Mouse (Mus musculus): Measurements from ENCODE around the gene Pex5l. TPM values are rescaled to one million over a fixed set of nuclear protein-coding genes. Genes with fewer than 3 reads are reported as not detected.

Pex5l gene
- polyA plus RNA-seq, 1 experiment: not detected

GRCm38 (mm10) chr3:33098550-33099295, 44.3 kb downstream of the Pex5l start:
- Histone ChIP-seq H3K4me3 (ENCODE audit: insufficient read depth, low read depth, low read length) (no peak overlapping the region), H3K27ac (ENCODE audit: insufficient read depth, low read depth, low read length) (no peak overlapping the region), H3K4me1 (ENCODE audit: control insufficient read depth, insufficient read depth, low read length) (peaks cover 3% of the 10 kb centered on the region; the same call in 1 of the 2 replicates)
- TF ChIP-seq CTCF (IDR thresholded peaks at IDR 0.05; ENCODE audit: insufficient read depth, low read depth, low read length) (no peak), POLR2A (IDR thresholded peaks at IDR 0.05; ENCODE audit: insufficient read depth, low read depth, low read length) (no peak)
- 72% methylated on average over 9 of the region's 9 CpGs for WGBS

DNA sequence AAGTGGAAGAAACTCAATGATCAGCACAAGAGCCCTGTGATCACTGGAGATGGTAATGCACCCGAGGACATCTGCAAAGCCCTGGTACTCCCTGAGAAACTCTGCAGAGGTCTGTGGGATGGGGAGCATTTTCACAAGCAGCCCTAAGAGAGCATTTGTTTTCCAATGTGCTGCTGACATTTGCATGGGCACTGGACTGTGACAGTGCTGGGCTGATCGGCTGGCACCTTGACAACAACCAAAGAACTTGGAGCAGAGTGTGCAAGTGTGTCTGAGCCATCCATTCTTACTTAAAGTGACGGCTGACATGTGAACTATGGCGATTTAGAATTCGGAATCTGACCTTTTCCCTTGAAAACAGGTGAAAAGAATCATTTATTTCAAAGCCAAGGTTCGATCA, 49.4 kb downstream of the Pex5l start:
- H3K27ac ChIP-seq (ENCODE audit: insufficient read depth, low read depth, low read length): no peak overlapping the region
- WGBS: 59% methylated on average over 6 of the region's 6 CpGs
- H3K4me3 ChIP-seq (ENCODE audit: insufficient read depth, low read depth, low read length): no peak overlapping the region
- H3K4me1 ChIP-seq (ENCODE audit: control insufficient read depth, insufficient read depth, low read length): peaks cover 4% of the 10 kb centered on the region; the same call in 1 of the 2 replicates
- TF ChIP-seq CTCF (IDR thresholded peaks at IDR 0.05; ENCODE audit: insufficient read depth, low read depth, low read length): no peak
- no peak for TF ChIP-seq POLR2A (IDR thresholded peaks at IDR 0.05; ENCODE audit: insufficient read depth, low read depth, low read length)

DNA sequence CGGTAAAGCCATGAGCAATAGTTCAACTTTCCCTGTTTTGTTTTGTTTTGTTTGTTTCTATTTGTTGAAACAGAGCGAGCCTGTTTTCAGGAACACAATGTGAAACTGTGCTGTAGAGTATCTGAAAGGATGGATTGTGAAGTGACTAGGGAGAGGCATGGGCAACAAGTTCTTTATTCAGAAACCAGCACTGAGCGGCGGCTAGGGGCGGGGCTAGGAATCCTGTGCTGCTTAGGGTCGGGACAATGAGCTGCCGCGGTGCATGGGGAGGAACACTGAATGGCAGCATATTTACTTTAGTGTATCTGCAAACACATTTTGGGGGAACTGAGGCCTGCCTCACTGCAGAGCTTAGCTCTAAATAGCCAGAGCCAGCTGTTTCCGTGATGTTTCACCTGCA, 53.0 kb downstream of the Pex5l start:
- Histone ChIP-seq H3K4me3 (ENCODE audit: insufficient read depth, low read depth, low read length) (no peak overlapping the region), H3K27ac (ENCODE audit: insufficient read depth, low read depth, low read length) (peak overlapping the region; percentile 66; the same call in 1 of the 2 replicates), H3K4me1 (ENCODE audit: control insufficient read depth, insufficient read depth, low read length) (peaks cover 5% of the 10 kb centered on the region; the same call in 1 of the 2 replicates)
- TF ChIP-seq POLR2A (IDR thresholded peaks at IDR 0.05; ENCODE audit: insufficient read depth, low read depth, low read length) (no peak), CTCF (IDR thresholded peaks at IDR 0.05; ENCODE audit: insufficient read depth, low read depth, low read length) (no peak)
- 33% methylated on average over 9 of the region's 9 CpGs for WGBS

DNA sequence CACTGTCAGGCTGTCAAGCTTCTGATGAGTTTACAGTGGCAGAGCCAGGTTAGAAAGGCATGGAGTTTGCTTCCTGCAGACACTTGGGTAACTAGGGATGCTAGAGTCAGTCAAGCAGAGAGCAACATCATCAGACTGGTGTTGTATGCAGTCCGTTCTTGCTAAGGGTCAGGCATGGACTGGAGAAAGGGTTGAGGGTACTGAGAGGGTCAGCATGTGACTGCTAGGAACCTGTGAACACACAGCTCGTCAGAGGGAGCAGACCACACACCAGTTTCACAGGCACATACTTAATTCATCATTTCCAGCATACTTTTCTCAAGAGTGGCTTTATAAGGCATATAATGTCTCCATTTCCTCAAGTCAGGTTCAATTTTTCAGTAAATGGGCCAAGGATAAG, 53.6 kb downstream of the Pex5l start:
- TF ChIP-seq CTCF (IDR thresholded peaks at IDR 0.05; ENCODE audit: insufficient read depth, low read depth, low read length) (no peak), POLR2A (IDR thresholded peaks at IDR 0.05; ENCODE audit: insufficient read depth, low read depth, low read length) (no peak)
- H3K27ac ChIP-seq (ENCODE audit: insufficient read depth, low read depth, low read length): peak overlapping the region; percentile 4; the same call in 1 of the 2 replicates
- peaks cover 5% of the 10 kb centered on the region; the same call in 1 of the 2 replicates for H3K4me1 ChIP-seq (ENCODE audit: control insufficient read depth, insufficient read depth, low read length)
- WGBS: 51% methylated on average over 2 of the region's 2 CpGs
- H3K4me3 ChIP-seq (ENCODE audit: insufficient read depth, low read depth, low read length): no peak overlapping the region

DNA sequence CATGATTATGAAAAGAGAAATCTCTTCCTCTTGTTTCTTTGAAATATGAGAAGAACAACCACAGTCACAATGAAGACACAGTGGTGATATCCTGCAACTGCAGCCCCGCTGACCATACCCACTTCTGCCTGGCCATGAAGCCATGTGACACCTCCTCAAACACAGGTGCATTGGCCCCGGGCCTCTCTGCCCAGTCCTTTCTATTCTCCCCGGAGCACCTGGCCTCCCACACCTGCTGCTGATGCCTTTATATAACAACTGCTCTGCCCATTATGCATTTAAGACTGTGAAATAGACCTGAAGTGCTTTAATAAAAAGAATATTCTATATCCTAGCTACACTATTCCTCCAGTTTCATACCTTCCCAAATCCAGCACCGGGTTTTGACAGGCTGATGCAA, 54.8 kb downstream of the Pex5l start:
- H3K4me3 ChIP-seq (ENCODE audit: insufficient read depth, low read depth, low read length): no peak overlapping the region
- H3K4me1 ChIP-seq (ENCODE audit: control insufficient read depth, insufficient read depth, low read length): peaks cover 5% of the 10 kb centered on the region; the same call in 1 of the 2 replicates
- TF ChIP-seq CTCF (IDR thresholded peaks at IDR 0.05; ENCODE audit: insufficient read depth, low read depth, low read length): no peak
- no peak for TF ChIP-seq POLR2A (IDR thresholded peaks at IDR 0.05; ENCODE audit: insufficient read depth, low read depth, low read length)
- H3K27ac ChIP-seq (ENCODE audit: insufficient read depth, low read depth, low read length): no peak overlapping the region
- 85% methylated on average over 4 of the region's 4 CpGs for WGBS

- TF ChIP-seq POLR2A (IDR thresholded peaks at IDR 0.05; ENCODE audit: insufficient read depth, low read depth, low read length): no peak
- no peak for TF ChIP-seq CTCF (IDR thresholded peaks at IDR 0.05; ENCODE audit: insufficient read depth, low read depth, low read length)
- Histone ChIP-seq H3K4me3 (ENCODE audit: insufficient read depth, low read depth, low read length) (no peak overlapping the region), H3K4me1 (ENCODE audit: control insufficient read depth, insufficient read depth, low read length) (peaks cover 9% of the 10 kb centered on the region), H3K27ac (ENCODE audit: insufficient read depth, low read depth, low read length) (peak overlapping the region; percentile 44; the same call in 1 of the 2 replicates)
- WGBS: 43% methylated on average over 8 of the region's 8 CpGs
These were observed 60.2 kb downstream of the Pex5l start for GRCm38 (mm10) chr3:33082806-33083338.

GRCm38 (mm10) chr3:33081793-33082192, 61.3 kb downstream of the Pex5l start:
- Histone ChIP-seq H3K4me1 (ENCODE audit: control insufficient read depth, insufficient read depth, low read length) (peaks cover 10% of the 10 kb centered on the region), H3K4me3 (ENCODE audit: insufficient read depth, low read depth, low read length) (no peak overlapping the region), H3K27ac (ENCODE audit: insufficient read depth, low read depth, low read length) (no peak overlapping the region)
- 89% methylated on average over 4 of the region's 4 CpGs for WGBS
- TF ChIP-seq POLR2A (IDR thresholded peaks at IDR 0.05; ENCODE audit: insufficient read depth, low read depth, low read length) (no peak), CTCF (IDR thresholded peaks at IDR 0.05; ENCODE audit: insufficient read depth, low read depth, low read length) (no peak)

DNA sequence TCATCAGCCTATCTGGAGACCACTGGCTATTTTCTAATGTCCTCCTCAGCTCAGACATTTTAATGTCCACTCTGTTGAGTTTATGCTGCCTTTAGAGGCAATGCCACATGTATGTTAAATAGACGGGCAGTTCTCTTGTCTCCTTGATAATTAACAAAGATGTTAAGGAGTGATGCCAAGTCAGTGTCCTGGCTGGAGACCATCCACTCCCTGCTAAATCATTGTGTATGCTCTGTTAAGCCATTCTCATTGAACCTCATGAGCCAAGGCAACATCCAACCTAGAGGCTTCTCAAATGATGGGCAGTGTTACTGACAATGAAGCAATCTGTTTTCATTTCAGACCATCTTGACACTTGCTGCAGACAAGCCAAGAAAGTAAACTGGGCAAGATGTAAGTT, 63.4 kb downstream of the Pex5l start:
- Histone ChIP-seq H3K4me3 (ENCODE audit: insufficient read depth, low read depth, low read length) (no peak overlapping the region), H3K4me1 (ENCODE audit: control insufficient read depth, insufficient read depth, low read length) (peaks cover 10% of the 10 kb centered on the region), H3K27ac (ENCODE audit: insufficient read depth, low read depth, low read length) (no peak overlapping the region)
- 89% methylated on average over 1 of the region's 1 CpGs for WGBS
- TF ChIP-seq CTCF (IDR thresholded peaks at IDR 0.05; ENCODE audit: insufficient read depth, low read depth, low read length): no peak

- H3K27ac ChIP-seq (ENCODE audit: insufficient read depth, low read depth, low read length): no peak overlapping the region
- H3K4me1 ChIP-seq (ENCODE audit: control insufficient read depth, insufficient read depth, low read length): peaks cover 10% of the 10 kb centered on the region
- H3K4me3 ChIP-seq (ENCODE audit: insufficient read depth, low read depth, low read length): no peak overlapping the region
- TF ChIP-seq POLR2A (IDR thresholded peaks at IDR 0.05; ENCODE audit: insufficient read depth, low read depth, low read length) (no peak), CTCF (IDR thresholded peaks at IDR 0.05; ENCODE audit: insufficient read depth, low read depth, low read length) (no peak)
- 79% methylated on average over 3 of the region's 3 CpGs for WGBS
These were observed 63.9 kb downstream of the Pex5l start for GRCm38 (mm10) chr3:33079171-33079570.

All from olfactory bulb, adult 2 months (tissue).